Mouse (Mus musculus): ENCODE data around the gene Clec4e. TPM values are rescaled to one million over a fixed set of nuclear protein-coding genes. Genes with fewer than 3 reads are reported as not detected.

The Clec4e gene
- total RNA-seq, 2 experiments from 2014 or later = 6.1 to 10.5 TPM

Other genes starting within 250 kb of the Clec4e start
- gene Clec4b1, start 239.9 kb downstream of the Clec4e start, total RNA-seq (2015; ENCODE audit: low replicate concordance) = 5.0 and 23.9 TPM in 2 replicates
- gene Clec4b1, start 239.9 kb downstream of the Clec4e start, total RNA-seq (2017; ENCODE audit: low replicate concordance) = 4.8 TPM in 1 of 2 replicates, not detected in the other
- gene Clec4a2, start 183.4 kb downstream of the Clec4e start, total RNA-seq (2015; ENCODE audit: low replicate concordance) = 38.2 and 49.0 TPM in 2 replicates
- gene Clec4a2, start 183.4 kb downstream of the Clec4e start, total RNA-seq (2017; ENCODE audit: low replicate concordance) = 16.3 and 45.9 TPM in 2 replicates
- 3.4 TPM in 1 of 2 replicates, not detected in the other for gene Clec4b2, start 117.0 kb downstream of the Clec4e start, total RNA-seq (2015; ENCODE audit: low replicate concordance)
- 1.3 and 4.8 TPM in 2 replicates for gene Clec4b2, start 117.0 kb downstream of the Clec4e start, total RNA-seq (2017; ENCODE audit: low replicate concordance)
- 5.4 TPM in 1 of 2 replicates, not detected in the other for gene Clec4n, start 60.0 kb downstream of the Clec4e start, total RNA-seq (2015; ENCODE audit: low replicate concordance)
- 4.2 TPM in 1 of 2 replicates, not detected in the other for gene Clec4n, start 60.0 kb downstream of the Clec4e start, total RNA-seq (2017; ENCODE audit: low replicate concordance)
- gene Clec4d, start 27.8 kb downstream of the Clec4e start, total RNA-seq (2015; ENCODE audit: low replicate concordance) = 2.5 and 6.1 TPM in 2 replicates
- gene Clec4d, start 27.8 kb downstream of the Clec4e start, total RNA-seq (2017; ENCODE audit: low replicate concordance) = 1.1 and 2.2 TPM in 2 replicates
- not detected in 2 replicates for gene Vmn2r19, start 18.5 kb upstream of the Clec4e start, total RNA-seq (2015; ENCODE audit: low replicate concordance)
- gene Vmn2r19, start 18.5 kb upstream of the Clec4e start, total RNA-seq (2017; ENCODE audit: low replicate concordance) = not detected in 2 replicates
- gene Vmn2r20, start 128.2 kb upstream of the Clec4e start, total RNA-seq (2015; ENCODE audit: low replicate concordance) = not detected in 2 replicates
- gene Vmn2r20, start 128.2 kb upstream of the Clec4e start, total RNA-seq (2017; ENCODE audit: low replicate concordance) = not detected in 2 replicates
- not detected in 2 replicates for gene Vmn2r21, start 243.5 kb upstream of the Clec4e start, total RNA-seq (2015; ENCODE audit: low replicate concordance)
- not detected in 2 replicates for gene Vmn2r21, start 243.5 kb upstream of the Clec4e start, total RNA-seq (2017; ENCODE audit: low replicate concordance)